Mouse (Mus musculus): ENCODE data around the gene Ifit1.
"Not testable (repeated sequence)": the region's sequence is repeated elsewhere in the genome, so short reads cannot be mapped to it uniquely, and the experiment has no call there.

Ifit1 gene

DNA sequence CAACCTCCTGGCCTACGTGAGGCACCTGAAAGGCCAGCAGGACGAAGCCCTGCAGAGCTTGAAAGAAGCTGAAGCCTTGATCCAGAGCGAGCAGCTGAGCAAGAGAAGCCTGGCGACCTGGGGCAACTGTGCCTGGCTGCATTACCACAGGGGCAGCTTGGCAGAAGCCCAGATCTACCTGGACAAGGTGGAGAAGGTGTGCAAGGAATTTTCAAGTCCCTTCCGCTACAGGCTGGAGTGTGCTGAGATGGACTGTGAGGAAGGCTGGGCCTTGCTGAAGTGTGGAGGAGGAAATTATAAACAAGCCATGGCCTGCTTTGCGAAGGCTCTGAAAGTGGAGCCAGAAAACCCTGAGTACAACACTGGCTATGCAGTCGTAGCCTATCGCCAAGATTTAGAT, 7.0 kb downstream of the Ifit1 start:
- CTCF ChIA-PET, POLR2A ChIA-PET: not testable (repeated sequence)

DNA sequence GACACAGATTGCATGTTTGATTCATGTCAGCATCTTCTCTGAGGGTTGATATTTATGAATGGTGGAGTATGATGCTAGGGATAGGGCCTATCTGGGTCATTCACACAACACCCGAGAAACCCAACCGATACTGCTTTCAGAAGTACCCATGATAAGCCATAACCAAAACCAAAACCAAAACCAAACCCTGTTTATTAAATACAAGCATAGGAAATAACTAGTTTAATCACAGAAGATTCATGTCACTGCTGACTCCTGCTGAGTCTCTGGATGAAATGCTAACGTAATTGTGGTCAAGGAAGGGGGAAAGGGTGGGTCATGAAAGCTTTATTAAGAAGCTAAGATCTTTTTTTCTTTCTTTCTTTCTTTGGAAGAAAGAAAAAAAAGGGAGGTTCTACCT, 9.6 kb downstream of the Ifit1 start:
- CTCF ChIA-PET, result no interaction called here
- POLR2A ChIA-PET, result no interaction called here

DNA sequence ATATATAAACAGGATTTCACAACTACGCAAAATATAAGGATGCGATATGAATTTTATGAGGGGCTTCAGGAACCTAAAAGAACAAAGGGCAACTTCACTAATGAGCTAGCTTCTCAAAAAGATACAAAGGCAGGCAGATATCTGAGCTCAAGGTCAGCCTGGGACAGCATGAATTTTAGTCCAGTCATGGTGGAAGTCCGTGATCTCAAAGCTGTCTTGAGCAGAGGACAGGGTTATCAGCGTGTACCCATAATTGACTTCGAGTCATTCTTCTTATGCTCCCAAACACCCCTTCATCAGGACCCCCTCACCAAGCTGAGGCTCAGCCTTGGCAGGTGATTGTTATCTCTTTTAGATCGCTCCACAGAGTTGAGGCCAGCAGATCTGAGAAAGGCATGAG, 10.3 kb downstream of the Ifit1 start:
- POLR2A ChIA-PET, result no interaction called here
- CTCF ChIA-PET, result no interaction called here

DNA sequence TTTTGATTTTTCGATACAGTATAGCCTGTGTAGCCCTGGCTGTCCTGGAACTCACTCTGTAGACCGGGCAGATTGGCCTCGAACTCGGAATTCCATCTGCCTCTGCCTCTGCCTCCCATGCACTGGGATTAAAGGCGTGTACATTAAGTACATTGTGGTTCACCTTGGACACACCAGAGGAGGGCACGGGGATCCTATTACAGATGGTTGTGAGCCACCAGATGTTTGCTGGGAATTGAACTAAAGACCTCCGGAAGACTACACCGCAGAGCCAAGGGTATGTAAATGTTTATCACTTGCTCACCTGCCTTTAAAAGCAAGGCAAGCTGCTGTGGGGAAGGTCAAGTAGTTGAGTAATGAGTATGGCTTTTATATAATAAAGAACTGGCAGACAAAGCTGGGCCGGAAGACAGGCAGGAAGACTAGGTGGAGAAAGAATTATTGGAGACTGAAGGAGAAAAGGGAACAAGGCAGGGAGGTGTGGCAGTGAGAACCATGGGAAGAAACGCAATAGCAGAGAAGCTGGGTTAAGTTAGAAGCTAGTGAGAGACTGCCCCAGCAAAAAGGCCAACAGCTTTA, 14.6 kb downstream of the Ifit1 start:
- POLR2A ChIA-PET, result interaction anchor here in 1 of 4 experiments (1.2 to 1.4 kb wide), 2 partner anchors 13 to 186 kb away, joined by 3 read pairs; no protein-coding TSS in a partner anchor
- CTCF ChIA-PET, result interaction anchor here in 3 of 4 experiments (0.5 to 1.2 kb wide), 4 partner anchors 104 to 916 kb away, joined by 3 to 10 read pairs (median 5); partner anchors contain the start of gene Ifit2 (in 1 of the 3)

DNA sequence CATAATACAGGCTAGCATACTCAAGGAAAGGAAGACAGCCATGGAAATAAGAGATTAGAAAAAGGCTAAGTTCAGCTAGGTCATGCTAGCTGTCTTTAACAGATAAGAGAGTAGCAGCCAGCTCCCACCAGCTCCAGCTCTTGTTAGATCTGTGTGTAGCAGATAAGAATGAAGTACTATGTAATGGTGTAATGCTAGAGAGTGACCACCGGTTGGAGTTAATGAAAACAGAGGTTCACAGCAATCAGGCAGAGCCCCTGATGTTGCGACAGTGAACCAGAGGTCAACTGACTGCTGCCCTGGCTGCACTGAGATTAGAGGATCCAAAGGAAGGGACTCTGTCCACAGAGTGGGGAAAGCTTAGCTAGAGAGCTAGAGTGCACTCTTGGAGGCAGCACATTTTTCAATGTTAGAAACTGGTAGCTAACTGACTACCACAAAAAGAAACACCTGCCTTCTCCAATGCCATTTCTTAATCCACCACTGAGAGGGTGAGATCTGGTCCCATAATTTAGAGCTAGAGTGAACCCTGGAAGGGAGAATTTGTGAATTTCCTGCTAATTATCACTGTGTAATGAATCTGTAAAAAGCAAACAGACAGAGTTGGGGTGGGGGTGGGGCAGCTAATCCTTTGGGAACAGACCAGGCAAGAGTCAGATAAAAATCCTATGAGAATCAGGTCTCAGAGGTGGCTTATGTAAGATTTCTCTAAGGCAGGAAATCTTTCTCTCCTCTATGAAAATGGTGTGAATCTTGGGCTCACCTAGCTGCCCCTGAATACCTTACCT, 16.0 kb downstream of the Ifit1 start:
- ChIA-PET CTCF (interaction anchor here in 2 of 4 experiments (0.7 to 1.6 kb wide), 4 partner anchors 19 to 413 kb away, joined by 3 to 5 read pairs (median 4); partner anchors contain the start of gene Ifit2 (in 1 of the 2)), POLR2A (interaction anchor here in 1 of 4 experiments (0.6 to 1.2 kb wide), 2 partner anchors 14 to 101 kb away, joined by 3 to 4 read pairs; no protein-coding TSS in a partner anchor)

- POLR2A ChIA-PET, result no interaction called here
- CTCF ChIA-PET, result interaction anchor here (0.5 to 1.9 kb wide), 13 partner anchors 23 to 418 kb away, joined by 3 to 13 read pairs (median 3); partner anchors contain the start of gene Ifit2 (in 3 of the 4)
These were observed 21.4 kb downstream of the Ifit1 start for GRCm38 (mm10) chr19:34662067-34662507.

GRCm38 (mm10) chr19:34662740-34663139, 22.1 kb downstream of the Ifit1 start:
- CTCF ChIA-PET, result interaction anchor here in 3 of 4 experiments (1.1 to 1.9 kb wide), 6 partner anchors 112 to 419 kb away, joined by 3 to 13 read pairs (median 4); partner anchors contain the start of gene Ifit2 (in 3 of the 3)

DNA sequence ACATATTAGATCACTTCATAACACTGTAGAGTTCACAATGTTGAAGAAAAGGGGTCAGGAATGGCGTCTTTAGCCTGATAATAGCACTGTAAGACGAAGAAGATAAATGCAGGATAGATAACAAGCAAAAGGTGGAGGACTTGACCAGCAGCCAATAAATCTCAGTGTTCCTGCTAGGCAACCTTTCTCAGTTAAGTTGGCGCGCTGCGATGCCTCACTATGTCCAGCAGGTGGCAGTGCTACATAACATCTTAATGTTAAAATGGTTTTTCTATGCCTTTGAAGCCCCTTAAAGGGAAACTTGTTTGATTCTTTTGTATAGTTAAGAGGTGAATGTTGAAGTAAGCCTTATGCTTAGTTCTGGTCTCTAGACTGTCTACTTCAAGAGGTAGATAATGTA, 25.5 kb downstream of the Ifit1 start:
- ChIA-PET CTCF (no interaction called here), POLR2A (no interaction called here)

More at GRCm38 (mm10) chr19:34662740-34663139, 22.1 kb downstream of the Ifit1 start:
- POLR2A ChIA-PET, result interaction anchor here in 2 of 4 experiments (0.6 to 1.0 kb wide), 4 partner anchors 9 to 93 kb away, joined by 3 to 5 read pairs (median 4); no protein-coding TSS in a partner anchor

- POLR2A ChIA-PET, result no interaction called here
- CTCF ChIA-PET, result no interaction called here
These were observed 32.8 kb downstream of the Ifit1 start for GRCm38 (mm10) chr19:34673476-34673875.

DNA sequence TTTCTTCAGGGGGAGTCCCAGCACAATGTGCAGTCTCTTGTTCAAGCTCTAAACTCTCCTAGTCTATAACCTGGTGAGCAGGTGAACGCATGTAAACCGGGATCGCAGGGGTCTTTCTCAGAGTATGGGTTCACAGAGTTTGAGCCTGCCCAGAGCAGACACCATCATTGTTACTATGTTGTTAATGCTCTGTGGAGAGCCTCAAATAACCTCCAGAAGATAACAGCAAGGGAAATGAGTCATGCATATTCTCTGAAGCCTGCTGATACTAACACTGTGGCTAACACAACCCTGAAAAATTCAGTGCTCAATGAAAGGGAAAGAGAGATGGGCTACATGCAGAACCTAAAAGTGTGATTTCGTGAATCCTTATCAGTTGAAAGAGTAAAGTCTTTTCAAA, 37.8 kb downstream of the Ifit1 start:
- CTCF ChIA-PET, result no interaction called here
- POLR2A ChIA-PET, result no interaction called here

DNA sequence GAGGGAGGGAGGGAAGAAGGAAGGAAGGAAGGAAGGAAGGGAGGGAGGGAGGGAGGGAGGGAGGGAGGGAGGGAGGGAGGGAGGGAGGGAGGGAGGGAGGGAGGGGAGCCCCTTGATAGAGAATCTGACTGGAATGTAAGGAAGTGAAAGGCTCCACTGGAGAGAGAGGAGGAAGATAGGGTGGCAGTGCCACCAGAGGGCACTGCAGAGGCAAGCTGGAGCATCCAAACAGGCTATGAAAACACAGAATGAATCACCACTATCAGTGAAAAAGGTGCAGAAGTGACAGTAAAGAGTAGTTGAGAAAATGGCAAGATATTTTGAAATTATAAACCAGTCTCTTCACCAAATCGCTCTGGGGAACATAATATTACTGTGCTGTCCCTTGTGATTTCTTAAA, 44.2 kb downstream of the Ifit1 start:
- CTCF ChIA-PET, result interaction anchor here in 3 of 4 experiments (0.6 to 1.0 kb wide), 3 partner anchors 11 to 28 kb away, joined by 3 to 12 read pairs (median 3); no protein-coding TSS in a partner anchor
- POLR2A ChIA-PET, result interaction anchor here in 1 of 4 experiments (0.6 kb wide), 1 partner anchor 123 kb away, joined by 4 read pairs; no protein-coding TSS in a partner anchor

- POLR2A ChIA-PET, result interaction anchor here in 1 of 4 experiments (0.6 kb wide), 1 partner anchor 124 kb away, joined by 4 read pairs; no protein-coding TSS in a partner anchor
- CTCF ChIA-PET, result interaction anchor here in 2 of 4 experiments (0.6 to 1.0 kb wide), 3 partner anchors 10 to 692 kb away, joined by 3 to 12 read pairs (median 3); no protein-coding TSS in a partner anchor
These were observed 44.9 kb downstream of the Ifit1 start for GRCm38 (mm10) chr19:34685530-34685929.

DNA sequence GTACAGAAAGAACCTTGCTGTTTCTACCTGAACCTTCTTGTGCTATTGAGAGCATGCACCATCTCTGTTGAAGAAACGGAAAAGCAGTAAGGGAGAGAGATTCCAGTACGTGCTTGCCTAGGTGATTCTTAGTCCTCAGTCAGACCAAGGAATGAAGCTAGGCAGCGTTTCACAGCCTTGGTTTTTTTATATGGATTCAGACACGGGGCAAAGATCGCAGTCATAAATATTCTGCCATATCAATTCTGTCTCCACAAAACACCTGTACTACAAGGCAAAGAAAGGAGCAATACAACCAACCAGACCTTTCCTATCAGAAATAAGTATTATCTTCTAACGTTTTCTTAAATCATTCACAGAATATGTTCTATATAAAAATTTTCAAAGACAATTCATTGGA, 50.7 kb downstream of the Ifit1 start:
- POLR2A ChIA-PET, result no interaction called here
- CTCF ChIA-PET, result no interaction called here

- ChIA-PET CTCF (interaction anchor here in 1 of 4 experiments (1.0 kb wide), 1 partner anchor 11 kb away, joined by 3 read pairs; no protein-coding TSS in a partner anchor), POLR2A (no interaction called here)
These were observed 55.8 kb downstream of the Ifit1 start for GRCm38 (mm10) chr19:34696352-34696986.

GRCm38 (mm10) chr19:34697461-34697860, 56.8 kb downstream of the Ifit1 start:
- ChIA-PET CTCF (no interaction called here), POLR2A (no interaction called here)

DNA sequence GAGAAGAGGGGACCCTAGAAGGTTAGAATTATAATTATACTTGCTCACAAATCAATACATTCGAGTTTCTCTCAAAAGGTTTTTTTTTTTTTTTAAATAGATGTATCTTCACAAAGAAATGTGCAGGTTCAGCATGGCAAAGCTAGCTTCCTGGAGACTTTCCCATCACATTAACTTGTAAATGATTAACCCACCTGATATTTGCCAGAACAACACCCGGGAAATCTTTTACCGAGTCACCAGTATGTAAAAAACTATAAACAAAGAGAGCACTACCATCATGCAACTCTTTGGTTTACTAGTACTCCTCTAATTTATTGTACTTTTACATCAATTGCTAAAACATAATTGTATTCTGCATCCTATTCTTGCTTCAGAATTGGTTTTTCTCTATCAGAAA, 57.8 kb downstream of the Ifit1 start:
- POLR2A ChIA-PET, result no interaction called here
- CTCF ChIA-PET, result no interaction called here

GRCm38 (mm10) chr19:34698852-34699251, 58.2 kb downstream of the Ifit1 start:
- CTCF ChIA-PET, result no interaction called here
- POLR2A ChIA-PET, result no interaction called here

- ChIA-PET CTCF (no interaction called here), POLR2A (no interaction called here)
These were observed 58.6 kb downstream of the Ifit1 start for GRCm38 (mm10) chr19:34699300-34699699.
